Mouse (Mus musculus) thymus, adult 18-20 months (tissue): Measurements from ENCODE around the gene Mdh1b.

Experiments used
- DNase-seq, 2 experiments: peaks; one replicate each; pipeline ENCODE4 v3.0.0; 2022; ENCODE audit warnings: mixed read lengths in 2 of 2

The Mdh1b gene

DNA sequence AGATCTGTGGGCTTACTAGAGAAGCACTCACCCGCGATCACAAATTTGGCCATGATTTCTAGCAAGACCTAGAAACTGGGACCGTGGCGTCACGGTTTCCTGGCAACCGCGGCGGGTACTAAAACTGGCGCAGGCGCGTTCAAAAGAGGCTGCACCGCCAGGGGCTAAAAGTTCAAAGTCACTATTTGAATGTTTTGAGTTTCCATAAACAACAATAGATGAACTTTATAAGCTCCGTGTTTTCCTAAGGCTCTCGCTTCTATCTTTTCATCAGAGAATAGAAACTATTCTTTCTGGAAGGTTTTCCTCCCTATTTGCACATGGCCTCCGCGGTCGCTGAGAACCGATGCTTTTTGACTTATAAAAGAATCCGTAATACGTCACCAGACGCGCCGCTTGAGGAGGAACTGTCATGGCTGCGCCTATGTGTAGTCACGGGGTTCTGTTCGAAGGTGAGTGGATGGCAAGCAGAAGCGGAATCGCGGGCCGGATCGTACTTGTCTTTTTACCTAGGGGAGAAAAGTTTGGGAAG lies at the start of gene Mdh1b, which contains the start of gene Fastkd2:
Mdh1b (minus strand) TSS at position 79 of the 532 bp plus-strand sequence.
Fastkd2 (plus strand) TSS at position 375 of the 532 bp plus-strand sequence.
- peak; percentile 63 to 76 for DNase-seq

DNA sequence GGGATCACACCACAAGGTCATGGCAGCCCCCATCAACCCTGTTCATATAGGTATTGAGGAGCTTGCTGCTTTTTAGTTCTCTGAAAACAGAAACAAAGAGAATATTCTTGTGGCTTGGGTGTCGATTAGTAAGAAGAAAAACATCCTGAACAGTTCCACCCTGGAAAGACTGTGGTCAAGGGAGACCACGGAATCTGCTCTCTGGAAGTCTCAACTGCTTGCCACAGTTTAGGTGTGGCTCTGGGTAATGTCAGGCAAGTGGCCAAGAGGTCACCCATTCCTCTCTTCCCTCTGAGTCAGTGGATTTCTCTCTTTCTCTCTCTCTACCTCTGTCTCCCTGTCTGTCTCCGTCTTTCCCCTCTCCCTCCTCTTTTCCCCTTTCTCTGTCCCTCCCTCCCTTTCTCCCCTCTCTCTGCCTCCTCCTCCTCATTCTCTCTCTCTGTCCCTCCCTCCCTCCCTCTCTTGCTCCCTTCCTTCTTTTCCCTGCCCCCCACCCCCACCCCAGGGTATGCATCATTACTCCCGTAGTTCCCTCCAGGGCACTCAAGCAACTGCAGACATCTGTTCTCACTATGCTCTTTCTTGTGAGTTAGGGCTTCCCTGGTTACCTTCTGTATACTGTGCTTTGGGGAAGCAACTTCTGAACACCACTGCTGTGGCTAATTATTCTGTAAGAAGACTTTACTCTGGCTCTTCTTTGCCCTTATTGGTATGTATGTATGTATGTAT lies 46.9 kb upstream of the Mdh1b start:
- DNase-seq, result no peak

DNA sequence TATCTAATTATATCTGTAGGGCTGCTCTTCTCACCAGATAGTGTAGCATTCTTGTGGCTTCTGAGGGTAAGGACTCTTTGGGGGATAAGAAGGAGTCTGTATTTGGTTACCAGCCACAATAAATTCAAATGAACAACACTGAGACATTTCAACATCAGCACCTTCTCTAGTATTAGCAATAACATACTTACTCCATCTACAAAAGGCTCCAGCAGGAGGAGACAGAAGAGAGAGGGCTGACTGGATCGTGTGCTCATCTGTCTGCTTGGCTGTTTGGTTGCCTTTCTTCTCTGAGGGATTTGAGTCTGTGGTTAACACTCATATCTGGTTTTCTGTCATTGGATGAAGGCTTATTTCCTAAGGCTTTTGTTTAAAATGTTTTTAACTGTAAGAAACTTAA lies 46.3 kb upstream of the Mdh1b start:
- DNase-seq, result no peak

DNA sequence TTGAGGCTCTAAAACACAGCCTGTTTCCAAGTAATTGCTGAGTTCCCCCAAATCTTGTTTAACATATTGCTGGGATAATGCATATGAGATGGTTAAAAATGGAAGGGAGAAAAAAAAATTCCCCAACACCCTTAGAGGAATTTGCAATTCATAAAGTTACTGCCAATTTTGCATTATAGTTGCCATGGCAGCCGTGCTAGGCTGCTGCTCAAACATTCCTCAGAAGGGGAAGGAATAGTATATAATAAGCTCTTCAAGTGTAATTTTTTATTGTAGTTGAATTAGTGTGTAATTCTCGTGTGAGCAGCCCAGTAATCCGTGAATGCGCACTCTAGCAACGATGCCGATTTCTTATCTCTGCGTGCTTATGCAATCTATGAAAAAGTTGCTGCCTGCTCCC lies 40.2 kb upstream of the Mdh1b start:
- no peak for DNase-seq

DNA sequence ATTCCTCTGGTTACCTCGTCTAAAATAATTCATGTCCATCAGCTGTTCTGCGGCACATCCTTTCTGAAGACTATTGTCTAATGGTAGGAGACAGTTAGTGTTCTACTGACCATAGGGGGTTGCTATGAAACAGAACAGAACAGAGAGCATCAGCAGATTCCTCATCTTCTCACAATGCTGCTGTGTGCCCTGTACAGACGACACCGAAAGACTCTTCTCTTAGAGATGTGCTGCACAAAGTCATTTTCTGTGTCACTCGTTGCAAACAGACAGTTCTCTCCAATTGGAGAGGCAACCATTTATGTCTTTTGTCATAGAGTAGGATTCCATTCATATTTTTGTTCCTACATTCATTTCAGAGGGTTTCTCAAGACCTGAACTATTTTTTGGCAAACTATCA lies 39.0 kb upstream of the Mdh1b start, which contains the start of gene 4933402D24Rik:
4933402D24Rik (minus strand) TSS at position 101 of the 400 bp plus-strand sequence.
- no peak for DNase-seq

DNA sequence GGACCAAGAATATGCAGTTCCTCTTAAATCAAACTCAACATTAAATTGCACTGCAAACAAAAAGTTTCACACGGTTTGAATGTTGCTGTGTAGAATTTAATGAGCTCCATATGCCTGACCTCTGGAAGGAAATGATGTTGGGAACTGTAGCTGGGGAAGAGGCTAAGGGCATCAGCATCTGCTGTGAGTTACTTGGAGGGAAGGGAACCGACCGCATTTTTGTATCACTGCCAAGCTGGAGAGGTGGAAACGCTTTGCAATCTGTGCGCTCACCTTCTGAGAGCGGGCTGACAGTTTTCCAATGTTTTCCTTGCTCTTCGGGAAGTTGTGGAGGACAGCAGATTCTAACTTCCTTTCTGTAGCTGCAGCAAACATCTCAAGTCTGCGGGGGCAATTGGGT lies 38.0 kb upstream of the Mdh1b start:
- no peak for DNase-seq

DNA sequence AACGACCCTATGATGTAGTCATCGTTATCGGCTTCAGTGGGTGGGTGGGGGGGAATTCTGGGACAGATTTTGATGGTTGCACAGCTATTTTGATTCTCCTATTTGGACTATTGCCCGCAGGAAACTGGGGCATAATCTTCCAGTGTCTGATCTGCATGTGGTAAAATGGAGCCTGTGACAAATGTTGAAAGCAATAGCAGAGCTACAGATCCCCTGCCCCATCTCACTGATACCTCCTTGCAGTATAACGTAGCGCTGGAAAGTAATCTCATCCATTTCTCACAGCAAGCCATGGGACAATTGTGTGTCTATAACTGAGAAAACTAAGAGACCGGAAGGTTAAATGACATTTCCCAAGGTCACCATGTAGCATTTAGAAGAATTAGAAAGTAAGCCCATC lies 34.3 kb upstream of the Mdh1b start:
- DNase-seq, result no peak

DNA sequence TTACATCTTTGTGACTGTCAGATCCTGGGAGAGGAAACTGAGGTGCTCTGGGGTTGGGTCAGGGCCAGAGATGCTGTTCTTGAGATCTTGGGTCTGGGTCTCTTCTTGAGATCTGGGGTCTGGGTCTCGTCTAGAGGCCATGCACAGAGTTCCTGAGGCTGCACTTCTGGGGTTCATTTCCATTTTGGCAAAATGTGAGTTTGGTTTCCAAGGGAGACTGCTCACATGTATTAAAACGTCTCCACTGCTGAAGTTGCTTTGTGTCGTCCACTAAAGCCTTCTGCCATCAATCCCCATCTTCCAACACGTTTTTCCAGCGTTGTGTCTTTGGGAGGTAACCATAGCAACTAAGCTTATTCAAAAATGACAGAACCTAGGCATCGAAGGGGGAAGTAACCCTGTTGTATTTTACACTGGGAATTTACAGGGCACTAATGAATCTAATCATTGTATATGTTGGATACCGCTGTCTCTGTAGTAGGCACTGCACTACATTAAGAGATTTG lies 33.8 kb upstream of the Mdh1b start:
- DNase-seq, result no peak

DNA sequence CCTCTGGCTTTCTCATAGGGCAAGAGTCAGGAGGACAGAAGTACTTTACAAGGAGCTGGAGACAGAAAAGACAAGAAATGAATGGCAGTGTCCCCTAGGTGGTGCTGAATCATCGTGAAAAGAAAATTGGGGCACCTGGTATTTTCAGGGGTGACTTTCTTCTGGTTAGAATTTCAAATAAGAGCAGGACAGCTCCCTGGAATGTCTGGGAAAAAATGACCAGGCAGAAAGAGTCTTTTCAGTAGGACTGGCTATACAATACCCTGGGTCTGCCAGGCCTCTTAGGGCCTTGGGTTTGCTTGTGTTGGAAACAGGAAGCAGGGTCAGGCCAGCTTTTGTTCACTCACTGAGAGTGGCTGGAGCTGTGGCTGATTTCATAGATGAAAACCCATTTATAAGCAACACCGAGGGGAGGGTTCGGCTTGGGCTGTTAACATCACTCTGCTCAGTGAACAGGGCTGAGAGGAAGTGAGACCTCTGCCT lies 33.1 kb upstream of the Mdh1b start:
- no peak for DNase-seq

DNA sequence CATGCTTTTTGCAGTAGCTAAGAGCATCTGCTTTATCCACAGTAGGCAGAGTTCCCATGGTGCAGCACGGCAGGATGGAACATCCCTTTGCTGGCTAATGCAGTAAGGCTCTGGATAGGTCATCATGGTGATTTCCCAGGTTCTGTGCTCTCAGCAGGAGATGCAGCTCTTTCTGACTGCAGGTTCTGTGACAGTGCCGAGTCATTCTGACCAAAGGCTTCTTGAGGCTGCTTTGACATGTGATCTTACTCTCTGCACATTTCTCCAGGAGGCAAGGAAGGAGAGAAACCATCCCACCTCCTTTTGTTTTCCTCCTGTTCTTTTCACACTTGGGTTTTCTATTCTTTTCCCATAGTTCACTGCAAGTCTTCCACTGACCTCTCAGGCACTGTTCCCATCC lies 25.9 kb upstream of the Mdh1b start:
- DNase-seq, result no peak

DNA sequence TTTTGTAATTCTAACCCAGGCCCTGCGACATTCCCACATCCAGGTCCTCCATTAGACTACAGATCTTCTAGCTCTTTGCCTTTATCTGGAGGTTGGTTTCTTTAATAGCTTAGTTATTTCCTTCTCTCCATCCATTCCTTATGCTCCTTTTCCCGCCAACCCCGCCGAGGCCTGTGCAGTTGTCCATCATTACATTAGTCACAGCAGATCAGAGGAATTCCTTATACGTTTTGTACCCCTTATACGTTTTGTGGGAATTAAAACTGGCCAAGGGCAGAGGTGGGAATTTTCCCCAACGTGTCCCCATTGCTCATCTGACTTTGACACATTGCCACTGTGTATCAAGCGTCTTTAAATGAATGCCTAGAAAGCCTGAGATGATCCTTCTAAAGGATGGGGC lies 322 bp downstream of the Mdh1b start:
- DNase-seq, result peak in 1 of 2 experiments; percentile 8

DNA sequence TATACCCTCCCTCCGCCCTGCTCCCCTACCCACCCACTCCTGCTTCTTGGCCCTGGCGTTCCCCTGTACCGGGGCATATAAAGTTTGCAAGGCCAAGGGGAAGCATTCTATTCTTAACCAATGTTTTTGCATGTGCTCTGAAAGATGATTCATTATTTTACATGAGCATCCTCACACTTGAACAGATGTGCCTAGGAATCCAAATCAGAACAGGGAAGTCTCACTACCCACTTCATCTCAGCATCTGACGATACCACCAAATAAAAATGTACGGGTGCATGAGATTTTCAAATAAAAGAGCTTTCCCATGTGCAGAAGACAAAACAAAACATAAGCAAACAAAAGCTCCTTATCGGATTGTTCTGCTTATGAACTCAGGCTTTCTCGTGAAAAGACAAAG lies 10.0 kb downstream of the Mdh1b start:
- no peak for DNase-seq

DNA sequence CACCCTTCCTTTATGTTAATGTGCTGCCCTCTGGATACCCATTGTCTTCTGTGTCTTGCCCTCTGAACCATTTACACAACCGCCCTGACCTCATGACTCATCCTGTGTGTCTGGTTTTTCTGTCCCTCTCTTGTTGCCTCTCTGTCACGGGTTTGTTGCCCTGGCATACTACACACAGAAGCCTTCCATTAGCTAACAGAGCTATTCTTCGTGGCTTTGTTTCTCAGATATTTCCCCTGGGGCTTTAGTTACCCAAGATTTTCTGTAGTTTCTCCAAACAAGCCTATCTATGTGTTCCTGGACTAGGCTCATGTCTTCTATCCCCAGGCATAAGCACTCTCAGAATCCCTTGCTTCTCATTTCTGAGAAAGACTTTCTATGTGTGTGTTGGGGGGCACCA lies 21.2 kb downstream of the Mdh1b start:
- no peak for DNase-seq

DNA sequence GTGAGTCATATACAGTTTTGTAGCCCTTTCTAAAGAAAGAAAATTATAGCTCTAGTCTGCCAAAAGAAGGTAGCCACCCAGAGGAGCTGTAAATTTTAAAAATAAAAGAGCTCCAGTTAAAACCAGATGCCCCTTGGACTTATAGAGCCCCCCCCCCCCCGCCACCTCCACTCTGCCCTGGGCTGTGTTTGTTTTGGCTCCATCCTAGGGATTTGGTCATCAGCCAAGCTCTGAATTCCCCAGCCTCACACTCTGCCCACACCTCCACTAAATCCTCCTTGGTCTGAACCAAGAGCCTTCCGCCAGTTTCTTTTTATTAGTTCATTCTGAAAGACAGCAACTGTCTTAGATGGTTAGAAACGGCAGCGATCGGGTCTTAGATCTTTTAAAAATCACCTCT lies 24.4 kb downstream of the Mdh1b start:
- no peak for DNase-seq

DNA sequence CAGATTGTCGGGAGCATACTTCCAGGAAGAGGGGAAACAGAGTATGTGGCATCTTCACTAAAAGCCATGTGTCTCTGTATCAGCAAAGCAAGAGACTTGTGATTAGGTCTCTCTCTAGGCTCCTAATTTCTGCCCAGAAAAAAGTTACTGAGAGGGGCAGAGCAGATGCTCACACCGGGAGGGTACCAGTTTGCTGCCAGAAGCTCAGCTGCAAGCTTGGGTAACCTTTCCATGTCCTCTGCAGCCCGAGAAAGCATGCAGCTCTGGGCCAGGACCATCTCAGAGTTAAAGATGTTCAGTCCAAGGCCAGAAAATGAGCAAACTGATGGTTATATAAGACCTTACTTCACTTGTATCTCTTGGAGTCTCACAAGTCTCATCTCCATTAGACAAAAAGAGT lies 33.3 kb downstream of the Mdh1b start:
- no peak for DNase-seq

DNA sequence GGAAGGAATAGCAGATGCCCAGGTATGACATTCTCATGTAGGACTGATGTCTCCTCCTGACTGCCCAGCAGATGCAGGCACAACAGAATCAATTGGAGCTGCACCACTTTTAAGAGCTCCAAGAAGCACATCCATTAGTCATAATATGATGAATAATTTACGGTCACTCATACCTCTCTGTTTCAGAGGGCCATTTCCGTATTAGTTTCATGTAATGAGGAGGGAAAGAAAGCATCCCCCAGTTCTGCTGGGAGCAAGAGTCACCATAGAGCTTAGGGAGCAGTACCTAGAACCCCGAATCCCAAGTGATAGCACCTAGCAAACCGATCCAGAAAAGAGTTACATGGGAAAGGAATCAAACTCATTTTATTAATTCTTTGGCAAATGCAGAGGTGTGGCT lies 43.3 kb downstream of the Mdh1b start, which contains the start of gene Dytn:
Dytn (minus strand) TSS at position 101 of the 400 bp plus-strand sequence.
- DNase-seq, result no peak

DNA sequence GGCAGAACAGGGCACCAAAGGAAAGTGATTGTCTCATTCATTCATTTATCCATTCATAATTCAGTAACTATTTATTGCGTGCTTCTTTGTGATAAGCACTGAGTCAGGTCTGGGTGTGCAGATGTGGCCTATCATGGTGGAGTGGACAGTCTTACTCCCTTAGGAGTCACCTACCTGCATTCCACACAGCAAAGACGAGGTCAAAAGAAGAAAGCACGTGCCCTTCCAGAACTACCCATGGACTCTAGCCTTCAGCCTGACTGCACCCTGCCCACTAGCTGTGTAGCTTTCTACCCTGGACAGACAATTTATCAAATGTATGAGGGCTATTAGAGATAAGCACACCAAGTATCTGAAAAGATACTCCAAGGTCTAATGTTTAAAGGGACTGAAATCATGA lies 54.1 kb downstream of the Mdh1b start:
- no peak for DNase-seq

DNA sequence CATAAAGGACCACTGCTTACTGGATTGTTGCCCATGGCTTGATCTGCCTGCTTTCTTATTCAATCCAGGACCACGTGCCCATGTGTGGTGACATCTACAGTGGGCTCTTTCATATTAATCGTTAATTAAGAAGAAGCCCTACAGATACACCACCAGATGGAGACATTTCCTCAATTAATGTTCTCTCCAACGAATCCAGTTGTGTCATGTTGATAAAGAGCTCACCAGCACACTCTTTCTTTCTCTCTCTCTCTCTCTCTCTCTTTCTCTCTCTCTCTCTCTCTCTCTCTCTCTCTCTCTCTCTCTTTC lies 61.3 kb downstream of the Mdh1b start:
- DNase-seq, result no peak

DNA sequence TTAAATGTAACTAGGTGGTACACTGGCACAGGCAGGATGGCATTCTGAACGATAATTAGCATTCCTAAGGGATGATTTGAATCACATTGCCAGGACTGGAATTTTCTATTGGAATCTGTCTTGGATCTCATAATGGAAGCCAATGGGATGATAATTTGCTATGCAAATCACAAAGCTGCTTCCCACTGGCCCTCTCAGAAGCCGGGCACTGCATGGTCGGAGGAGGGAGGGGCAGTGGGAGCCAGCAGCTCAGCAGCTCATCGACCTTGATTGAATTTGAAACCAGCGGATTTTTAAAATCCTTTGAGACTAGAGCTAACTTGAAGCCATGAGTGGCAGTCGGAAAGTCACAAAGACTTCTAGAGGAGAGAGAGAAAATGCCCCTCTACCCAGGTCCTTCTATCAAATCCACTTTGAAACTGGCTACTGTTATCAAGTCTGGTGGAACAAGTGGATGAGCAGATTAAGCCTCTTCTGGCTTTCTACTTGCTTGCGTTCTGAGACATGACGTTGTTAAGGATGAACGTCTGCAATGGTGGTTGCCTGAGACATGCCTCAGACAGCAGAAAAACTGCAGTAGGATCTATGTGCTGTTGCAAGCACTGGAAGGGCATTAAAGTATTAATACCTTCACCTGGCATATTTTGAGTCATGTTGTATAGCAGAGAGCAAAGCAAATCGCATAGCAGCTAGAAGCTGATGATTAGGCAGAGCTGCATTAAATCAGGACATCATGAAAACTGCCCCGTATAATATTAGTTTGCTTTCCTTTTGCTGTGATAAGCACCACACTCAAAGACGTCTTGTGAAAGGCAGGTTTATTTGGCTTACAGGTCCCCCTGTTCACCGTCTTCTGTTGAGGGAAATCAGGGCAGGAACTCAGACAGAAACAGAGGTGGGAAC lies 61.9 kb downstream of the Mdh1b start:
- DNase-seq, result no peak

DNA sequence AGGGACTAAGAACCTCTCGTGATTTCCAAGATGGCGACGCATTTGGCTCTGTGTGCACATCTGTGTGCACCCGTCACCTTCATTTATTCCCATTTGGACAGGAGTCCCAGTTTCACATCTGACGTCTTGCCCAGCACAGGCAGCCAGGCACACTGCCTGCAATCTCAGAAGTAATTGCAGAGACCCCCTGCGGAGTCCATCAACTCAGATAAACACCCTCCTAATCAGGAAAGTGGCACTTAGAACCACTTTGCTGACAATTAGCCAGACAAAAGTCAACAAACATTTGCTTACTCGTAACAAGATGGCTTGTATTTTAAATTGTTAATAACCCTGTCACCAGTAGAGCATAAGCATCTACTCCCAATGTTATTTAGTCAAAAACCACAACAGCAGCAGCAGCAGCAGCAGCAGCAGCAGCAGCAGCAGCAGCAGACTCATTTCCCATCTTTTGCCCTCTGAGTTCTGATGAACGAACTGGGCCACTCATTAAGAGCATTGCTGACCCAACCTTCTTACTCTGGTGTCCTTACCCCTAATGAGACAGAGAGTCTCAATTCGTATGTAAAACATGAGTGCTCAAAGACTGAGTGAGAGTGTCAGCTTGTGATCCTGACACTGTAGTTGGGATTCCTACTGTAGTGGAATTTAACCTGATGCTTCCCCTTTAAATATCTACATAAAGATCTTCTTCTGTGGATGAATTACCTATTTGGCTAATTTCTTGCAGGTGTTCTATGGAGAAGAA lies 62.7 kb downstream of the Mdh1b start:
- DNase-seq, result no peak

DNA sequence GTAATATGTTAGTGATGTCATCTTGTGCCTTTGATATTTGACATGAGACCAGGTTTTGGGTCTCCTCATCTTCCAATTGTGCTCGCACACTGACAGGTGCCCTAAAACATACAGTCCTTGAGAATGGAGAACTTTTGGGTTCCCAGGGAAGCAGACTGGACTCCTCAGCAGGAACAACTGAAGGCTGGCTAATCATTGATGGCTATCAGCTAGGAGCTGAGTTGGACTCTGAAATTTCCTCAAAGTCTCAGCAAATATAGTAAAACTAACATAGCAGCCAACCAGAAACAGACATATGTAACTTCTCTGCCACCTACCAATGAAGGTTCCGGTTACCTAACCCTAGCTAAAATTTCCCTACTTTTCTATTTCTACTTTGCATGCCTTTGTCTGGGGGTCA lies 64.0 kb downstream of the Mdh1b start:
- no peak for DNase-seq

DNA sequence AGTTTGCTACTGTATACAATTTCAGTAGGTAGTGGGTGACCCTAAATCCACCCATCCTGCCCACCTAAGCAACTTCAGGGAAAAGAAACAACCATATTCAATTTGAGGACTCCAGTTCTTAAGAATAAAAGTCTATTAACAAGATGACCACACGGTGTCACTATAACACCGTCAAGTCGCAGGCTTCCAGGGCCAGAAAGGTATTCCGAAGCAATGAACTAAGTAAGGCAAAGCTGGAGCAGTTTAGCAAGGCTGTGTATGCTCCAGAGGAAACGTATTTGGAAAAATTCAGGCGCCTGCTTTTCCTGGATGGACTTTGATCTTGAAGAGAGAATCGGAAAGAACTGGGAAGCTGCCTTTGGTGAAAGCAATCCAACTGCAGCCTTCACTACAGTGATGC lies 70.5 kb downstream of the Mdh1b start:
- no peak for DNase-seq

DNA sequence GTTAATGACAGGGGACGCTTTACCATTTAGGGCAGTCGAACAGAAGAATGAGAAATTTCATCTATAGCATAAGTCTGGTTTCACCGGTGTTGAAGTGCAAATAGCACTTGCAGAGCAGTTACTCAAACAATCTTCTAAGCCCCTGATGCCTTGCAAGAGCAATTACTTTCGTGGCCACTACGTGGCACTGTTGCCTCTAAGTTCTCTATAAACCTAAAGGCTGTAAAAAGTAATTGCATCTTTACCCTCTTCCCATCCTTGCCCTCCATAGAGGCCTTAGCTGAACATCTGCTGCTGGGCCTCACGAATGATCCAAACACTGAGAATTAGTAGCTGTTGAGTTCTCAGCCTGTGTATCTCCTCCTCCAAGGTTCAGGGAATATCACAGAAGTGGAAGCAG lies 72.1 kb downstream of the Mdh1b start:
- peak; percentile 13 to 15 for DNase-seq
